25 mouse cellular contexts compared by ENCODE assay signal in genomic region chr16:31963224-31963623, GRCm38 (mm10). TPM values are rescaled to one million over a fixed set of nuclear protein-coding genes. Genes with fewer than 3 reads are reported as not detected.
DNase-seq lines count a peak whose midpoint lies in the region; ATAC-seq and TF ChIP-seq lines count a peak whose summit lies in the region.
"Had no signal": no experiment of that assay in that cellular context is flagged by ENCODE, and none has a peak within 500 bp of the region (broad histone marks: within the 10 kb centered on the region; RNA-seq: fewer than 3 reads in every experiment).

No protein-coding gene starts in this region.

- H3K9me3 ChIP-seq in forebrain, embryonic 15.5 days: no peaks in the 10 kb centered on the region
- H3K9me3 ChIP-seq in forebrain, embryonic 12.5 days: no peaks in the 10 kb centered on the region
- no peaks in the 10 kb centered on the region for H3K9me3 ChIP-seq in forebrain, postnatal 0 days (ENCODE audit: low read length)
- H3K9me3 ChIP-seq: intestine, embryonic 15.5 days; limb, embryonic 13.5 days; liver, embryonic 13.5 days; midbrain, embryonic 13.5 days had no signal

- no peak overlapping the region for H3K9ac ChIP-seq in forebrain, embryonic 15.5 days (replicated peaks)
- H3K9ac ChIP-seq in forebrain, embryonic 12.5 days: no peak overlapping the region
- no peak overlapping the region for H3K9ac ChIP-seq in forebrain, postnatal 0 days
- H3K9ac ChIP-seq: intestine, embryonic 15.5 days; limb, embryonic 13.5 days; liver, embryonic 13.5 days; midbrain, embryonic 13.5 days had no signal

- peak overlapping the region; percentile 65 for H3K27ac ChIP-seq in forebrain, embryonic 15.5 days (replicated peaks)
- H3K27ac ChIP-seq in forebrain, embryonic 12.5 days: no peak overlapping the region
- peak overlapping the region; percentile 50; the same call in 1 of the 2 replicates for H3K27ac ChIP-seq in forebrain, postnatal 0 days (ENCODE audit: low read depth, low read length)
- H3K27ac ChIP-seq: gastrocnemius, adult 2 months; intestine, embryonic 15.5 days; limb, embryonic 13.5 days; liver, embryonic 13.5 days; midbrain, embryonic 13.5 days had no signal

- intact Hi-C loops in left cerebral cortex, postnatal 14 days (cut with DNase I): no loop called here

- ATAC-seq in forebrain, embryonic 15.5 days (replicated peaks): 0 out of 2 replicates have a peak, but pooled peaks have one; percentile 38
- ATAC-seq in forebrain, embryonic 12.5 days (ENCODE audit: low FRiP score): no peak
- ATAC-seq in forebrain, postnatal 0 days: peak; percentile 80
- ATAC-seq: CD4-positive, CD25-positive, alpha-beta regulatory T cell, adult 4 months; hindbrain, embryonic 16.5 days; intestine, embryonic 15.5 days; midbrain, embryonic 13.5 days had no signal

- peaks cover 3% of the 10 kb centered on the region; the same call in 1 of the 2 replicates for H3K4me1 ChIP-seq in forebrain, embryonic 15.5 days
- no peaks in the 10 kb centered on the region for H3K4me1 ChIP-seq in forebrain, embryonic 12.5 days
- no peaks in the 10 kb centered on the region for H3K4me1 ChIP-seq in forebrain, postnatal 0 days (ENCODE audit: insufficient read depth)
- H3K4me1 ChIP-seq: intestine, embryonic 15.5 days; limb, embryonic 13.5 days; liver, embryonic 13.5 days; midbrain, embryonic 13.5 days had no signal

- no peak for TF ChIP-seq CTCF in forebrain, postnatal 0 days (IDR thresholded peaks at IDR 0.05; ENCODE audit: low read depth)

- H3K36me3 ChIP-seq in forebrain, embryonic 15.5 days: peaks cover 76% of the 10 kb centered on the region
- peaks cover 73% of the 10 kb centered on the region for H3K36me3 ChIP-seq in forebrain, embryonic 12.5 days (replicated peaks)
- peaks cover 54% of the 10 kb centered on the region for H3K36me3 ChIP-seq in forebrain, postnatal 0 days (ENCODE audit: insufficient read depth)

- H3K4me2 ChIP-seq in forebrain, embryonic 15.5 days (replicated peaks): no peak overlapping the region
- H3K4me2 ChIP-seq in forebrain, embryonic 12.5 days: no peak overlapping the region
- no peak overlapping the region for H3K4me2 ChIP-seq in forebrain, postnatal 0 days (ENCODE audit: low read depth)
- H3K4me2 ChIP-seq: intestine, embryonic 15.5 days; limb, embryonic 13.5 days; liver, embryonic 13.5 days; midbrain, embryonic 13.5 days had no signal

- no peaks in the 10 kb centered on the region for H3K27me3 ChIP-seq in forebrain, embryonic 15.5 days
- H3K27me3 ChIP-seq in forebrain, embryonic 12.5 days: no peaks in the 10 kb centered on the region
- H3K27me3 ChIP-seq in forebrain, postnatal 0 days (ENCODE audit: insufficient read depth, low read length): no peaks in the 10 kb centered on the region
- H3K27me3 ChIP-seq: intestine, embryonic 15.5 days; limb, embryonic 13.5 days; liver, embryonic 13.5 days; midbrain, embryonic 13.5 days had no signal

- DNase-seq in left cerebral cortex, postnatal 14 days (ENCODE audit: low spot score in 2 of 2): peak; percentile 48 to 57
- DNase-seq in left cerebral cortex, adult 8-10 months (ENCODE audit: low spot score in 2 of 2): no peak
- DNase-seq in forebrain, postnatal 0 days: peak; percentile 66
- DNase-seq in cerebellum, postnatal 14 days: no peak
- DNase-seq in retina, postnatal 1 day: no peak
- DNase-seq: adrenal gland, postnatal 25 days; cerebellum, adult 11-12 months; cerebellum, postnatal 10 days; gastrocnemius, adult 2 months; kidney, adult 8-10 months; kidney, postnatal 10 days; liver, embryonic 13.5 days; lung, adult 2 months; lung, postnatal 14 days had no signal

- WGBS in forebrain, embryonic 15.5 days: 78% methylated on average over 7 of the region's 7 CpGs
- WGBS in forebrain, embryonic 12.5 days: 85% methylated on average over 7 of the region's 7 CpGs
- 67% methylated on average over 7 of the region's 7 CpGs for WGBS in forebrain, postnatal 0 days

- H3K4me3 ChIP-seq in forebrain, embryonic 15.5 days: no peak overlapping the region
- H3K4me3 ChIP-seq in forebrain, embryonic 12.5 days (replicated peaks): no peak overlapping the region
- no peak overlapping the region for H3K4me3 ChIP-seq in forebrain, postnatal 0 days (ENCODE audit: low read depth, low read length)
- H3K4me3 ChIP-seq: gastrocnemius, adult 2 months; intestine, embryonic 15.5 days; limb, embryonic 13.5 days; liver, embryonic 13.5 days; midbrain, embryonic 13.5 days had no signal

RNA-seq across cellular contexts. Expression of gene Ncbp2, which starts 14.9 kb away (rescaled TPM):
- 115 and 116 TPM in 2 replicates for polyA plus RNA-seq in forebrain, embryonic 15.5 days (2015; fragmentation: Nextera tagmentation; extraction: Ambion mirVana)
- 134 TPM in 2 replicates for polyA plus RNA-seq in forebrain, embryonic 12.5 days (2016; fragmentation: Nextera tagmentation; extraction: Ambion mirVana)
- total RNA-seq in left cerebral cortex, postnatal 14 days (2021): 10 to 100 TPM; 47.8 to 49.5 TPM
- 10 to 100 TPM; 44.4 to 48.0 (median 46.2) TPM for total RNA-seq in left cerebral cortex, adult 8-10 months (2022)
- 29.9 and 39.3 TPM in 2 replicates for total RNA-seq in forebrain, postnatal 0 days (2014; rRNA removed)
- 66.3 and 67.1 TPM in 2 replicates for polyA plus RNA-seq in forebrain, postnatal 0 days (2015; fragmentation: Nextera tagmentation; extraction: Ambion mirVana)

RNA-seq across cellular contexts. Expression of gene 0610012G03Rik, which starts 14.9 kb away (rescaled TPM):
- 106 and 113 TPM in 2 replicates for polyA plus RNA-seq in forebrain, embryonic 15.5 days (2015; fragmentation: Nextera tagmentation; extraction: Ambion mirVana)
- polyA plus RNA-seq in forebrain, embryonic 12.5 days (2016; fragmentation: Nextera tagmentation; extraction: Ambion mirVana): 79.7 and 91.9 TPM in 2 replicates
- total RNA-seq in left cerebral cortex, postnatal 14 days (2021): 10 to 100 TPM; 50.7 to 56.1 TPM
- 10 to 100 TPM; 34.8 to 38.9 (median 36.8) TPM for total RNA-seq in left cerebral cortex, adult 8-10 months (2022)
- total RNA-seq in forebrain, postnatal 0 days (2014; rRNA removed): 81.0 and 95.7 TPM in 2 replicates
- 151 and 177 TPM in 2 replicates for polyA plus RNA-seq in forebrain, postnatal 0 days (2015; fragmentation: Nextera tagmentation; extraction: Ambion mirVana)

RNA-seq across cellular contexts. Expression of gene Pigz, which starts 29.6 kb away (rescaled TPM):
- 2.1 and 2.9 TPM in 2 replicates for polyA plus RNA-seq in forebrain, embryonic 15.5 days (2015; fragmentation: Nextera tagmentation; extraction: Ambion mirVana)
- 1.1 and 1.5 TPM in 2 replicates for polyA plus RNA-seq in forebrain, embryonic 12.5 days (2016; fragmentation: Nextera tagmentation; extraction: Ambion mirVana)
- 10 to 100 TPM; 14.6 to 20.9 TPM for total RNA-seq in left cerebral cortex, postnatal 14 days (2021)
- total RNA-seq in left cerebral cortex, adult 8-10 months (2022): 10 to 100 TPM; 26.2 to 30.5 (median 28.8) TPM
- total RNA-seq in forebrain, postnatal 0 days (2014; rRNA removed): 1.4 and 4.1 TPM in 2 replicates
- 2.9 TPM in 2 replicates for polyA plus RNA-seq in forebrain, postnatal 0 days (2015; fragmentation: Nextera tagmentation; extraction: Ambion mirVana)
- total RNA-seq: adrenal gland, postnatal 25 days; hematopoietic stem cell, adult 5-6 weeks; megakaryocyte, adult 5-6 weeks; monocyte, adult 5-6 weeks; neutrophil, adult 5-6 weeks had no signal

RNA-seq across cellular contexts. Expression of gene Senp5, which starts 39.9 kb away (rescaled TPM):
- polyA plus RNA-seq in forebrain, embryonic 15.5 days (2015; fragmentation: Nextera tagmentation; extraction: Ambion mirVana): 17.2 and 18.4 TPM in 2 replicates
- 24.1 and 25.0 TPM in 2 replicates for polyA plus RNA-seq in forebrain, embryonic 12.5 days (2016; fragmentation: Nextera tagmentation; extraction: Ambion mirVana)
- total RNA-seq in left cerebral cortex, postnatal 14 days (2021): 10 to 100 TPM; 44.6 to 47.6 TPM
- 10 to 100 TPM; 43.3 to 47.8 (median 44.2) TPM for total RNA-seq in left cerebral cortex, adult 8-10 months (2022)
- 27.2 and 29.5 TPM in 2 replicates for total RNA-seq in forebrain, postnatal 0 days (2014; rRNA removed)
- polyA plus RNA-seq in forebrain, postnatal 0 days (2015; fragmentation: Nextera tagmentation; extraction: Ambion mirVana): 6.9 and 11.0 TPM in 2 replicates

Comparison
In these comparisons a context has a peak if more than half of its experiments do, and no peak if none do; other contexts are left out.
1. DNase-seq: peak in left cerebral cortex, postnatal 14 days (2 of 2) and forebrain, postnatal 0 days (single experiment); none in left cerebral cortex, adult 8-10 months (0 of 2), cerebellum, postnatal 14 days (0 of 2) and retina, postnatal 1 day (single experiment).